Mouse (Mus musculus) neural tube, embryonic 12.5 days (tissue): Measurements from ENCODE around the gene Smarce1. TPM values are rescaled to one million over a fixed set of nuclear protein-coding genes. Genes with fewer than 3 reads are reported as not detected.
A peak's percentile ranks its signal among the peaks of the same experiment; 100 is the strongest.

Experiments used
- ATAC-seq: fragments of 200-750 bp; cut with Nextera tagmentation; 2 replicates; pipeline ENCODE4 v1.8.0; 2017; ENCODE audit warnings: low read depth, mild to moderate bottlenecking, moderate TSS enrichment, moderate library complexity; ENCODE audit not compliant: low FRiP score
- H3K27ac ChIP-seq: fragments of 300-500 bp; sonication (generic); 2 replicates; pipeline ENCODE4 v1.5.1; 2016
- H3K27me3 ChIP-seq: fragments of 300-500 bp; sonication (generic); replicated peaks from 2 replicates; pipeline ENCODE4 v1.6.1; 2016; ENCODE audit warnings: mild to moderate bottlenecking
- H3K36me3 ChIP-seq: fragments of 300-500 bp; sonication (generic); 2 replicates; pipeline ENCODE4 v1.6.1; 2016; ENCODE audit warnings: mild to moderate bottlenecking
- H3K4me1 ChIP-seq: fragments of 300-500 bp; sonication (generic); 2 replicates; pipeline ENCODE4 v1.6.1; 2016
- H3K4me2 ChIP-seq: fragments of 300-500 bp; sonication (generic); replicated peaks from 2 replicates; pipeline ENCODE4 v1.6.1; 2016; ENCODE audit warnings: mild to moderate bottlenecking
- H3K4me3 ChIP-seq: fragments of 300-500 bp; sonication (generic); 2 replicates; pipeline ENCODE4 v1.5.1; 2016
- H3K9ac ChIP-seq: fragments of 300-500 bp; sonication (generic); 2 replicates; pipeline ENCODE4 v1.6.1; 2016; ENCODE audit warnings: mild to moderate bottlenecking
- H3K9me3 ChIP-seq: fragments of 300-500 bp; sonication (generic); 2 replicates; pipeline ENCODE4 v1.6.1; 2016; ENCODE audit warnings: mild to moderate bottlenecking
- WGBS: fragments of 180-500 bp; shearing (Covaris S2); methylation state at CpG from one replicate; pipeline ENCODE4 v1.1.7; 2016; 5-methylcytosine and 5-hydroxymethylcytosine counted together
- polyA plus RNA-seq: library from polyadenylated mRNA; unstranded; fragments of >200 nt; fragmentation: Nextera tagmentation; extraction: Ambion mirVana; gene quantifications from 2 replicates; pipeline ENCODE4 v1.2.1, GENCODE M21; 2016

Gene Smarce1
- 339 and 348 TPM in 2 replicates for polyA plus RNA-seq

GRCm38 (mm10) chr11:99230261-99231048, at the start of gene Smarce1:
TSS of gene Smarce1 (minus strand) at chr11:99231017.
- under 1% methylated on average over 87 of the region's 87 CpGs for WGBS
- H3K4me3 ChIP-seq, result peak within 1 kb of the TSS; percentile 88
- ATAC-seq, result peak; percentile 91

GRCm38 (mm10) chr11:99279986-99280385, 49.2 kb upstream of the Smarce1 start:
- no peak for ATAC-seq
- Histone ChIP-seq H3K36me3 (no peaks in the 10 kb centered on the region), H3K9ac (no peak overlapping the region), H3K27ac (no peak overlapping the region), H3K4me3 (no peak overlapping the region), H3K4me2 (no peak overlapping the region), H3K9me3 (no peaks in the 10 kb centered on the region), H3K4me1 (no peaks in the 10 kb centered on the region), H3K27me3 (no peaks in the 10 kb centered on the region)
- WGBS, result 77% methylated on average over 5 of the region's 5 CpGs

More at GRCm38 (mm10) chr11:99230261-99231048, at the start of gene Smarce1:
- Histone ChIP-seq H3K9me3 (no peaks in the 10 kb centered on the region), H3K4me2 (peak within 1 kb of the TSS; percentile 76), H3K27ac (peak within 1 kb of the TSS; percentile 95), H3K9ac (peak within 1 kb of the TSS; percentile 99), H3K4me1 (peaks cover 24% of the 10 kb centered on the region), H3K36me3 (peaks cover 23% of the 10 kb centered on the region; the same call in 1 of the 2 replicates), H3K27me3 (no peaks in the 10 kb centered on the region)

- no peaks in the 10 kb centered on the region for H3K9me3 ChIP-seq
- H3K4me3 ChIP-seq, result no peak overlapping the region
- H3K4me2 ChIP-seq, result no peak overlapping the region
- no peaks in the 10 kb centered on the region for H3K4me1 ChIP-seq
- no peaks in the 10 kb centered on the region for H3K36me3 ChIP-seq
- no peak for ATAC-seq
- H3K9ac ChIP-seq, result no peak overlapping the region
- H3K27me3 ChIP-seq, result no peaks in the 10 kb centered on the region
- no peak overlapping the region for H3K27ac ChIP-seq
- WGBS, result 67% methylated on average over 7 of the region's 7 CpGs
Observed at GRCm38 (mm10) chr11:99276786-99277185, 46.0 kb upstream of the Smarce1 start.

GRCm38 (mm10) chr11:99275624-99276023, 44.8 kb upstream of the Smarce1 start:
- H3K9me3 ChIP-seq, result no peaks in the 10 kb centered on the region
- no peak for ATAC-seq
- H3K4me1 ChIP-seq, result no peaks in the 10 kb centered on the region
- H3K27ac ChIP-seq, result no peak overlapping the region
- no peaks in the 10 kb centered on the region for H3K27me3 ChIP-seq
- H3K9ac ChIP-seq, result no peak overlapping the region
- no peak overlapping the region for H3K4me3 ChIP-seq
- 83% methylated on average over 6 of the region's 6 CpGs for WGBS
- H3K4me2 ChIP-seq, result no peak overlapping the region
- no peaks in the 10 kb centered on the region for H3K36me3 ChIP-seq

- H3K36me3 ChIP-seq, result no peaks in the 10 kb centered on the region
- no peak overlapping the region for H3K27ac ChIP-seq
- 94% methylated on average over 4 of the region's 4 CpGs for WGBS
- H3K27me3 ChIP-seq, result no peaks in the 10 kb centered on the region
- no peak overlapping the region for H3K4me2 ChIP-seq
- no peaks in the 10 kb centered on the region for H3K9me3 ChIP-seq
- no peak overlapping the region for H3K4me3 ChIP-seq
- H3K4me1 ChIP-seq, result no peaks in the 10 kb centered on the region
- H3K9ac ChIP-seq, result no peak overlapping the region
- ATAC-seq, result no peak
Observed at GRCm38 (mm10) chr11:99272721-99273120, 41.9 kb upstream of the Smarce1 start.

GRCm38 (mm10) chr11:99269192-99269591, 38.4 kb upstream of the Smarce1 start:
- H3K9ac ChIP-seq, result no peak overlapping the region
- H3K4me2 ChIP-seq, result no peak overlapping the region
- H3K27me3 ChIP-seq, result no peaks in the 10 kb centered on the region; the same call in 1 of the 2 replicates
- 70% methylated on average over 7 of the region's 7 CpGs for WGBS
- H3K4me1 ChIP-seq, result no peaks in the 10 kb centered on the region
- no peak for ATAC-seq
- no peak overlapping the region for H3K27ac ChIP-seq
- no peaks in the 10 kb centered on the region for H3K9me3 ChIP-seq
- no peak overlapping the region for H3K4me3 ChIP-seq
- H3K36me3 ChIP-seq, result no peaks in the 10 kb centered on the region

- WGBS, result 21% methylated on average over 9 of the region's 9 CpGs
- Histone ChIP-seq H3K4me3 (no peak overlapping the region), H3K4me1 (no peaks in the 10 kb centered on the region), H3K27ac (no peak overlapping the region), H3K36me3 (no peaks in the 10 kb centered on the region), H3K9ac (no peak overlapping the region), H3K9me3 (no peaks in the 10 kb centered on the region), H3K4me2 (no peak overlapping the region), H3K27me3 (no peaks in the 10 kb centered on the region; the same call in 1 of the 2 replicates)
- ATAC-seq, result no peak
Observed at GRCm38 (mm10) chr11:99265796-99266195, 35.0 kb upstream of the Smarce1 start.

GRCm38 (mm10) chr11:99265220-99265619, 34.4 kb upstream of the Smarce1 start:
- no peak for ATAC-seq
- no peak overlapping the region for H3K27ac ChIP-seq
- H3K4me3 ChIP-seq, result no peak overlapping the region
- no peaks in the 10 kb centered on the region for H3K36me3 ChIP-seq
- WGBS, result 77% methylated on average over 9 of the region's 9 CpGs
- no peaks in the 10 kb centered on the region; the same call in 1 of the 2 replicates for H3K27me3 ChIP-seq
- H3K4me1 ChIP-seq, result no peaks in the 10 kb centered on the region
- H3K9me3 ChIP-seq, result no peaks in the 10 kb centered on the region
- H3K9ac ChIP-seq, result no peak overlapping the region
- no peak overlapping the region for H3K4me2 ChIP-seq

GRCm38 (mm10) chr11:99256213-99256612, 25.4 kb upstream of the Smarce1 start:
- WGBS, result 81% methylated on average over 4 of the region's 4 CpGs

GRCm38 (mm10) chr11:99255316-99255715, 24.5 kb upstream of the Smarce1 start:
- Histone ChIP-seq H3K4me2 (no peak overlapping the region), H3K9me3 (no peaks in the 10 kb centered on the region), H3K4me1 (no peaks in the 10 kb centered on the region), H3K27ac (no peak overlapping the region), H3K36me3 (no peaks in the 10 kb centered on the region), H3K4me3 (no peak overlapping the region), H3K27me3 (no peaks in the 10 kb centered on the region), H3K9ac (no peak overlapping the region)
- no peak for ATAC-seq
- 95% methylated on average over 8 of the region's 8 CpGs for WGBS

More at GRCm38 (mm10) chr11:99256213-99256612, 25.4 kb upstream of the Smarce1 start:
- no peaks in the 10 kb centered on the region for H3K9me3 ChIP-seq
- no peak overlapping the region for H3K27ac ChIP-seq
- no peak overlapping the region for H3K4me3 ChIP-seq
- H3K4me2 ChIP-seq, result no peak overlapping the region
- H3K36me3 ChIP-seq, result no peaks in the 10 kb centered on the region
- no peaks in the 10 kb centered on the region for H3K4me1 ChIP-seq
- no peak for ATAC-seq
- H3K9ac ChIP-seq, result no peak overlapping the region
- H3K27me3 ChIP-seq, result no peaks in the 10 kb centered on the region

- H3K27me3 ChIP-seq, result no peaks in the 10 kb centered on the region
- H3K27ac ChIP-seq, result no peak overlapping the region
- no peaks in the 10 kb centered on the region for H3K9me3 ChIP-seq
- H3K4me2 ChIP-seq, result no peak overlapping the region
- no peaks in the 10 kb centered on the region for H3K36me3 ChIP-seq
- ATAC-seq, result no peak
- no peak overlapping the region for H3K9ac ChIP-seq
- WGBS, result 67% methylated on average over 2 of the region's 2 CpGs
- H3K4me3 ChIP-seq, result no peak overlapping the region
- no peaks in the 10 kb centered on the region for H3K4me1 ChIP-seq
Observed at GRCm38 (mm10) chr11:99253893-99254292, 23.1 kb upstream of the Smarce1 start.

GRCm38 (mm10) chr11:99252671-99253070, 21.9 kb upstream of the Smarce1 start:
- ATAC-seq, result no peak
- no peaks in the 10 kb centered on the region for H3K27me3 ChIP-seq

GRCm38 (mm10) chr11:99250666-99251065, 19.8 kb upstream of the Smarce1 start:
- Histone ChIP-seq H3K27me3 (no peaks in the 10 kb centered on the region), H3K9me3 (no peaks in the 10 kb centered on the region), H3K4me3 (no peak overlapping the region), H3K27ac (no peak overlapping the region), H3K36me3 (no peaks in the 10 kb centered on the region), H3K4me2 (no peak overlapping the region), H3K9ac (no peak overlapping the region), H3K4me1 (no peaks in the 10 kb centered on the region)
- WGBS, result 72% methylated on average over 3 of the region's 3 CpGs
- ATAC-seq, result no peak

More at GRCm38 (mm10) chr11:99252671-99253070, 21.9 kb upstream of the Smarce1 start:
- Histone ChIP-seq H3K9ac (no peak overlapping the region), H3K4me2 (no peak overlapping the region), H3K27ac (no peak overlapping the region), H3K4me3 (no peak overlapping the region), H3K4me1 (no peaks in the 10 kb centered on the region), H3K9me3 (no peaks in the 10 kb centered on the region), H3K36me3 (no peaks in the 10 kb centered on the region)
- 60% methylated on average over 8 of the region's 8 CpGs for WGBS
